Mouse (Mus musculus) thymus, postnatal 25 days (tissue): Measurements from ENCODE around the gene Mlxip.
A peak's percentile ranks its signal among the peaks of the same experiment; 100 is the strongest.

Experiments used
- DNase-seq: peaks from one replicate; pipeline ENCODE4 v3.0.0; 2022

Gene Mlxip

GRCm38 (mm10) chr5:123382686-123383085 lies 11.9 kb upstream of the Mlxip start:
- no peak for DNase-seq

- no peak for DNase-seq
Observed at GRCm38 (mm10) chr5:123388452-123388851, 6.1 kb upstream of the Mlxip start.

DNA sequence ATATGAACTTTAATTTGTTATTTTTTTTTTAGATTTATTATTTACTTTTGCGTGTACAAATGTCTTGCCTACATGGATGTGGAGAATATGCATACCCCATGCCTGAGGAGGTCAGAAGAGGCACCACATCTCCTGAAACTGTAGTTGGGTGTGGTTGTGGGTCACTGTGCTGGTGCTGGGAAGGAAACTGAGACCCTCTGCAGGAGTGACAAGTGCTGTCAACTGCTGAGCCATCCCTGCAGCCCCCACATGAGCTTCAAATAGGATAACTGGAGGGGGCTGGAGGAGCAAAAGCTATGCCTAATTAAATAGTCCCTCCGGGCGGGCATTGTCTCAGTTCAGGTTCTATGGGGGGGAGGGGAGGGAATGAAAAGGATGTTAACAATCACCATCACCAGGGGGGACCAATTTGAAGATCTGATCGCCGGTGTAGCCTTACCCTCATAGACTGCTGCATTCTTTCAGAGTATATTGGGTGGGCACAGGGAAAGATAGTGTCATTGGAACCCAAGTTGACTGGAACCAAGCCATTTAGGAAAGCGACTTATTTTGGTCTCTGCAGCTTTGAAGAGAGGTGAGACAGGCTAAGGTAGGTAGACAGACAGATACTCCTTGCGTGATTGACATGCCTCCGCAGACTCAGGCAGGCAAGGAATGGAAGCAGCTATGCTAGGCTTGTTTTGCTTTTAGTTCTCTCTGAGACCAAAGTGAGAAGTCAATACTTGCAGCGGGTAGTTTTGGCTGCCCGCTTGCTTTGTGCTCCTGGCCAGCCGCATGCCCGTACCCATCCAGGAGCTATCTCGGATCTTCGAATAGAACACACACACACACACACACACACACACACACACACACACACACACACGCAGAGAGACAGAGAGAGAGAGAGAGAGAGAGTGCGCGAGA lies 3.8 kb upstream of the Mlxip start:
- no peak for DNase-seq

DNA sequence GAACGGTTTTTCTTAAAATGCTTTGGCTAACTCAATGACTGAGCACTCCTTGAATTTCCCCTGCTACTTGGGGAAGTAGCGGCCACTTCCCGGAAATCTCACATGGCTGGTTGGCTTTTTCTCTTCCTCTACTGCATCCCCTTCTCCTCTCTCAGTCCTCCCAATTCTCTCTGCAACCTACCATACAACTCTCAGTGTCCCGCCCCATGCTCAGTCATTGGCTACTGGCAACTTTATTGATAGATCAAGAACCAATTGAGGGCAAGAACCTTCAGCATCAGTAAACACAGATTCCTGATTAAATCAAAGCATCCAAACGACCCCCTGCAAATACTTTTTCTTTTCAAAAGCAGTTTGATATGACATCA lies 3.2 kb upstream of the Mlxip start:
- no peak for DNase-seq

DNA sequence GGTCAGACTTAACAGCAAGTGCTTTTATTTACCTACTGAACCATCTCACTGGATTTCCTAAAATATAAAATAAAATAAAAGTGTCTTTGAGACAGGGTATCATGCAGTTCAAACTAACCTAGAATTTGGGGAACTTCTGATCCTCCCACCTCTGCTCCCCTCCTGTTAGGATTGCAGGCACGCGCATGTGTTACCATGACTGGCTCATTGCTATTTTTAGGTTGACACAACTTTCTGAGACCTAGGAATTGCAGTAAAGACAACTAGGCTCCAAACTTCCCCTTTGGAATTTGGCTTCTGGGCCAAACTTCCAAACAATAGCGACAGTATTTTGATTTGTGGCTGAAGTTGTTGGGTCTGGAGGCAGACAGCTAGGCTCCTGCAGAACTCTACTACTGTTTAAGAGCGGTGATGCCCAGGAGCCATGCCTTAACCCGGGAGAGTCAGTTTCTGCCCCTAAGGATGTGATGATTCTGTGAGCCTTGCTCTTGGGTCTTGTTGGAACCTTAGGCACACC lies 754 bp upstream of the Mlxip start:
- no peak for DNase-seq

- DNase-seq = peak; percentile 57
Observed at GRCm38 (mm10) chr5:123394957-123395881, 621 bp downstream of the Mlxip start.

GRCm38 (mm10) chr5:123396901-123397464 lies 2.4 kb downstream of the Mlxip start:
- DNase-seq = no peak

DNA sequence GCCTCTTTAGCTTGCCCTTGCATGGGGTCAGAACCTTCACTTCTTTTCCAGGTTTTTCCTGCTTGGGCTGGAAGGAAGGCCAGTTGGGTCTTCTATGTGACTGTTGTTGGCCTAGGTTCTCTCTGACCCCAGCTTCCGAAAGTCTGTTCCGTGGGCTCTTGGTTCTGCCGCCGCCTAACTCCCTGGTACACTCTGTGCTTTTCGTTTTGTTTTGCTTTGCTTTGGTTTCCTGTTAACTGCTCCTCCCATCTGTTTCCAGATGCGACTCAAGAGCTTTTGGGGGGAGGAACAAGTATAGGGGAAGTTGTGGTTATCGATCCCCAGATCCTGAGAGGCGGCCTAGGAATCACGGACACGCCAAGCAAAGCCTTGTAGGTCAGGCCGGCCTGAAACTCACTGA lies 3.2 kb downstream of the Mlxip start:
- DNase-seq = peak; percentile 40

DNA sequence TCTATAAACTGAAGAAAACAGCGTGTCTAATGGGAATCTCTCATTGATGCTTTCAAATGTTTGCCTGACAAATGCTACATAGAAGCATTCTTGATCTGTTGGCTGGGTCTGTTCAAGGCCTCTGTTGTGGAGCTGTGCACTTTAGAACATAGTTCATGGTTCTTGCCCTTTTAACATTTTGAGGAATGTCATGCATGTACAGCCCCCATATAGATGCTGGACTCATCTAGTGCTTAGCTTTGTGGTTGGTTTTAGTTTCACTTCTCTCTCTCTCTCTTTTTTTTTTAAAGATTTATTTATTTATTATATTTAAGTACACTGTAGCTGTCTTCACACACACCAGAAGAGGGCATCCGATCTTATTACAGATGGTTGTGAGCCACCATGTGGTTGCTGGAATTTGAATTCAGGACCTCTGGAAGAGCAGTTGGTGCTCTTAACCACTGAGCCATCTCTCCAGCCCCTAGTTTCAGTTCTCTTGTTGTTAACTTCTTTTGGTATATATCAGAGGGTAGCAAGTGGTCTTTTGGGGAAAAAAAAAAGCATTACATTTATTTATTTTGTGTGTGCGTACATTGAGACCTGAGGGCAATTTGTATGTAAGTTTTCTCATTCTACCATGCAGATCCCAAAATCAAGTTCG lies 4.4 kb downstream of the Mlxip start:
- no peak for DNase-seq

- DNase-seq = no peak
Observed at GRCm38 (mm10) chr5:123404480-123404879, 9.9 kb downstream of the Mlxip start.

DNA sequence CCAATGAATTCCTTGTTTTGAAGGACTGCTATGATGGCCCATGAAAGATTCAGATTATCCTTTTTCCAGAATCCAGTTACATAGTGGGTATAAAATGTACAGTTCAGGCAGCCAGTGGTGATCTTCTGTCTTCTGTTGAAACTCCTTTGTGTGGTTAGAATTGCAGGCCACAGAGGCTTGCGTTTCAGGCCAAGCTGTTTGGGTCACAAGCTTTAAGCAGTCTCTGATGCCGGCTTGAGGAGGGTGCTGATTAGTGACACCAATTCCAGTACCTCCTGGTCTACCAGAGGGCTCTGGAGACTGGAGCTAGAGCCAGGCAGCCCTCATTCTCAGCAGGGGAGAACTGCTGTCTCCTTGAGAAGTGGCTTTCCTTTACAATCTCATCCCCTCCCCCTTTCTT lies 12.4 kb downstream of the Mlxip start:
- DNase-seq = no peak

- no peak for DNase-seq
Observed at GRCm38 (mm10) chr5:123408176-123408575, 13.6 kb downstream of the Mlxip start.

DNA sequence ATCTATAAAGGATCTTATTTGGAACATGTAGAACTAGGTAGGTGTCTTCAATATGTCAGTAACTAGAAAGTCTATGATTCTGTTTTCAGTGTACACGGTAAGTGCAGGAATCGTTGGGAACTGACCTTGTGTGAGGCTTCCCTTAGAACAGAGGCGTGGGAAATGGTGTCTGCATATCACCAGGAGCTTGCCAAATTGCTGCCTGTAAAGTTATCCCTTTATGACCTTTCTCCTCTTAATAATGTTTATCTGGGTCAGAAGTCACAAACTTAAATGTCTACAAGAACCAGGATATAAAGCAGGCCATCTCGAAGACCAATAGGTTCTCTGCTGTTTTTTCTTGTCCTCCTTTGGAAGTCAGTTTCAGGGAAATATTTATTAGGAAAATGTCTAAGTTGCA lies 17.6 kb downstream of the Mlxip start:
- DNase-seq = no peak

GRCm38 (mm10) chr5:123413866-123414363 lies 19.3 kb downstream of the Mlxip start:
- DNase-seq = no peak

GRCm38 (mm10) chr5:123416149-123416548 lies 21.6 kb downstream of the Mlxip start:
- no peak for DNase-seq

DNA sequence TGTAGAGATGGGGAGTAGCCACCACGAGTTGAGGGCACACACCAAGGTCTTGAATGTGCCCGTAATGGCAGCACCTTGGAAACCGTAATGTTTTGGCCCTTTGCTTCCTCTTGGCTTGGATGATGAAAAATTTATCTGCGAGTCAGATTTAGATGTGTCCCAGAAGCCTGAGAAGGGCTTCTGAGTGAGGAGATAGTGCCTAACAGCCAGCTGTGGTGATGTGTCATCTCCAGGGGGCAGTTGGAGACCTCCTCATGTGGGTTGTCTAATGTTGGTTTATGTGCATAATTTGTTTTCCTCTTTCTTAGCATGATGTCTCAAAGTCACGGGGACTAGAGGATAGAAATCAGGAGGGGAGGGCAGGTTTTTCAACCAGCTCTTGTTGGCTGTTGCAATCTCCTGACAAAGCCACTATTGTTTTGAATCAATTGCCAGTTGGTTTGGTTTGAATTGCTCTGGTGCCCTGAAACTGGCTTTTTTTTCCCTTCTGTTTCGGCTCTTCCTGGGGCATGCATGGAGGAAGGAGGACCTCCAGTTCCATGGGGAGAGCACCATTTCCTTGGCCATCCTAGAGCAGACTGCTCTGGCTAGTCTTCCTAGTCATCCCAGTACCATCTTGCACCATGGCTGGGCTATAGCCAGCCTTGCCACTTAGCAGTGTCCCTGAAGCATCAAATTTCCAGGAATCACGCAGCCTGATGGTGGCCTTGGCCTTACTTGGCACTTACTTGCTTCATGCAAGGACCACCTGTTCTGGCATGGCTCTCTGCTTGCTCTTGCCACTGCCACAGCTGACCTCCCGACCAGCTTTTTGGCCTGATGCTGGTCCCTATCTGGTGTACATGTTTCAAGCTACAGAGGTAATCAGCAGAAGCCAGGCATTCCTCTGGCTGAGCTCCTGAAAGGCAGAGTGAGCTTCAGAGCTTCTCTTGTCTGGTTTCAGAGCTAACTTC lies 22.2 kb downstream of the Mlxip start:
- DNase-seq = no peak

- no peak for DNase-seq
Observed at GRCm38 (mm10) chr5:123423885-123424284, 29.3 kb downstream of the Mlxip start.

GRCm38 (mm10) chr5:123427556-123427955 lies 33.0 kb downstream of the Mlxip start:
- no peak for DNase-seq

GRCm38 (mm10) chr5:123431524-123432304 lies 37.1 kb downstream of the Mlxip start:
- DNase-seq = no peak

GRCm38 (mm10) chr5:123432305-123432874 lies 37.8 kb downstream of the Mlxip start:
- DNase-seq = no peak
